Comparison of ENCODE assay signal across 21 mouse cellular contexts in the genomic region with DNA sequence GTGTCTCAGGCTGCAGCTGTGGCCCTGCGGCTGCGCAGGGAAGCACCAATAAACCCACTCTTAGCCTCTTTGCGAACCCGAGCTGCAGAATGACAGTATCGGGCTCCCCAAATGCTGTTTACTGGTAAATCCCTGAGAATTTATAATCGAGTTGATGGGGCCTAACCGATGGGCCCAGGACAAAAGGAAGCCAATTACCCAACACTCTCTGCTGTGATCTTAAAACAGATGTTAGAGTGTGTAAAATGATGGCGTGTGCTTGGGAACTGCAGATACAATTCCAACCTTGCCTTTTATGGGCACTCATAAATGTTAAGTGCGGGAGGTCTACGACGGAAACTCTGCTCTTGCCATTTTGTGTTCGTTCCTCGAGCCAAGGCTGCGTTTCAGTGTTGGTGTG. TPM values are rescaled to one million over a fixed set of nuclear protein-coding genes. Genes with fewer than 3 reads are reported as not detected.
DNase-seq lines count a peak whose midpoint lies in the region; ATAC-seq and TF ChIP-seq lines count a peak whose summit lies in the region.
"Had no signal": no experiment of that assay in that cellular context is flagged by ENCODE, and none has a peak within 500 bp of the region (broad histone marks: within the 10 kb centered on the region; RNA-seq: fewer than 3 reads in every experiment).

No protein-coding gene starts in this region.

- no peaks in the 10 kb centered on the region for H3K9me3 ChIP-seq in forebrain, embryonic 11.5 days (ENCODE audit: control insufficient read depth, low read length)
- no peaks in the 10 kb centered on the region for H3K9me3 ChIP-seq in forebrain, embryonic 15.5 days
- H3K9me3 ChIP-seq in neural tube, embryonic 13.5 days: no peaks in the 10 kb centered on the region
- peaks cover 6% of the 10 kb centered on the region; the same call in 1 of the 2 replicates for H3K9me3 ChIP-seq in limb, embryonic 13.5 days
- H3K9me3 ChIP-seq: embryonic facial prominence, embryonic 15.5 days; heart, embryonic 13.5 days; hindbrain, embryonic 15.5 days; liver, embryonic 12.5 days; midbrain, embryonic 15.5 days had no signal

- no peak overlapping the region for H3K27ac ChIP-seq in forebrain, embryonic 11.5 days (ENCODE audit: low read depth, low read length)
- no peak overlapping the region for H3K27ac ChIP-seq in forebrain, embryonic 15.5 days (replicated peaks)
- peak overlapping the region; percentile 53 for H3K27ac ChIP-seq in neural tube, embryonic 13.5 days (replicated peaks)
- H3K27ac ChIP-seq in limb, embryonic 13.5 days: peak overlapping the region; percentile 72; the same call in 1 of the 2 replicates
- H3K27ac ChIP-seq in gastrocnemius, adult 2 months: no peak overlapping the region
- H3K27ac ChIP-seq: embryonic facial prominence, embryonic 15.5 days; heart, adult 2 months; hindbrain, embryonic 15.5 days; liver, embryonic 12.5 days; midbrain, embryonic 15.5 days had no signal

- no peak for TF ChIP-seq CTCF in gastrocnemius, adult 2 months (IDR thresholded peaks at IDR 0.05)

- H3K36me3 ChIP-seq in forebrain, embryonic 11.5 days (ENCODE audit: control insufficient read depth, insufficient read depth, low read length): no peaks in the 10 kb centered on the region
- H3K36me3 ChIP-seq in forebrain, embryonic 15.5 days: no peaks in the 10 kb centered on the region
- H3K36me3 ChIP-seq in neural tube, embryonic 13.5 days: no peaks in the 10 kb centered on the region
- no peaks in the 10 kb centered on the region for H3K36me3 ChIP-seq in limb, embryonic 13.5 days
- H3K36me3 ChIP-seq: embryonic facial prominence, embryonic 15.5 days; hindbrain, embryonic 15.5 days; midbrain, embryonic 15.5 days had no signal

- WGBS in forebrain, embryonic 11.5 days: 93% methylated on average over 14 of the region's 14 CpGs
- 85% methylated on average over 14 of the region's 14 CpGs for WGBS in forebrain, embryonic 15.5 days
- WGBS in neural tube, embryonic 13.5 days: 24% methylated on average over 14 of the region's 14 CpGs
- WGBS in limb, embryonic 13.5 days: 11% methylated on average over 14 of the region's 14 CpGs

- intact Hi-C loops in gastrocnemius, adult 2 months (cut with DNase I): loop anchor here (5.0 to 10.0 kb wide), 3 partner anchors 166 to 828 kb away; no protein-coding TSS in a partner anchor

- H3K27me3 ChIP-seq in forebrain, embryonic 11.5 days (ENCODE audit: control insufficient read depth, insufficient read depth, low read length): no peaks in the 10 kb centered on the region
- no peaks in the 10 kb centered on the region for H3K27me3 ChIP-seq in forebrain, embryonic 15.5 days
- no peaks in the 10 kb centered on the region for H3K27me3 ChIP-seq in neural tube, embryonic 13.5 days
- peaks cover 23% of the 10 kb centered on the region for H3K27me3 ChIP-seq in limb, embryonic 13.5 days
- H3K27me3 ChIP-seq: embryonic facial prominence, embryonic 15.5 days; heart, embryonic 13.5 days; hindbrain, embryonic 15.5 days; liver, embryonic 12.5 days; midbrain, embryonic 15.5 days had no signal

- ATAC-seq in forebrain, embryonic 11.5 days (replicated peaks; ENCODE audit: low FRiP score): no peak
- no peak for ATAC-seq in forebrain, embryonic 15.5 days (replicated peaks)
- ATAC-seq in neural tube, embryonic 13.5 days (ENCODE audit: low read depth): peak; percentile 41; the same call in 1 of the 2 replicates
- peak; percentile 74 for ATAC-seq in limb, embryonic 13.5 days (ENCODE audit: low FRiP score, low read depth)
- ATAC-seq: forebrain, embryonic 16.5 days; intestine, postnatal 0 days; liver, embryonic 12.5 days; midbrain, embryonic 15.5 days had no signal

- DNase-seq in forebrain, embryonic 11.5 days (ENCODE audit: low spot score): peak; percentile 29
- DNase-seq in neural tube, embryonic 10.5 days (ENCODE audit: extremely low spot score, low spot score): no peak
- DNase-seq in gastrocnemius, adult 2 months: no peak
- DNase-seq in right cerebral cortex, adult 18-20 months: no peak
- DNase-seq: cerebellum, adult 11-12 months; cerebellum, postnatal 10 days; gastrocnemius, postnatal 36 days; heart, adult 2 months; heart, postnatal 14 days; kidney, postnatal 4 days; lung, adult 2 months had no signal

- H3K4me2 ChIP-seq in forebrain, embryonic 11.5 days (ENCODE audit: low read depth, low read length, severe bottlenecking): no peak overlapping the region
- H3K4me2 ChIP-seq in forebrain, embryonic 15.5 days (replicated peaks): no peak overlapping the region
- H3K4me2 ChIP-seq in neural tube, embryonic 13.5 days: no peak overlapping the region
- peak overlapping the region; percentile 38 for H3K4me2 ChIP-seq in limb, embryonic 13.5 days (replicated peaks)
- H3K4me2 ChIP-seq: embryonic facial prominence, embryonic 15.5 days; heart, embryonic 13.5 days; hindbrain, embryonic 15.5 days; liver, embryonic 12.5 days; midbrain, embryonic 15.5 days had no signal

- H3K9ac ChIP-seq in forebrain, embryonic 11.5 days (ENCODE audit: low read length): no peak overlapping the region
- H3K9ac ChIP-seq in forebrain, embryonic 15.5 days (replicated peaks): no peak overlapping the region
- H3K9ac ChIP-seq in neural tube, embryonic 13.5 days: no peak overlapping the region
- no peak overlapping the region; the same call in 1 of the 2 replicates for H3K9ac ChIP-seq in limb, embryonic 13.5 days
- H3K9ac ChIP-seq: embryonic facial prominence, embryonic 15.5 days; heart, embryonic 13.5 days; hindbrain, embryonic 15.5 days; liver, embryonic 12.5 days; midbrain, embryonic 15.5 days had no signal

- H3K4me3 ChIP-seq in forebrain, embryonic 11.5 days (ENCODE audit: low read depth, low read length): no peak overlapping the region
- H3K4me3 ChIP-seq in forebrain, embryonic 15.5 days: no peak overlapping the region
- H3K4me3 ChIP-seq in neural tube, embryonic 13.5 days: no peak overlapping the region
- H3K4me3 ChIP-seq in limb, embryonic 13.5 days: no peak overlapping the region
- no peak overlapping the region for H3K4me3 ChIP-seq in gastrocnemius, adult 2 months
- H3K4me3 ChIP-seq: embryonic facial prominence, embryonic 15.5 days; heart, adult 2 months; heart, embryonic 13.5 days; hindbrain, embryonic 15.5 days; liver, embryonic 12.5 days; midbrain, embryonic 15.5 days had no signal

- H3K4me1 ChIP-seq in forebrain, embryonic 11.5 days (replicated peaks; ENCODE audit: control insufficient read depth, insufficient read depth, low read length): peaks cover 3% of the 10 kb centered on the region; the same call in 1 of the 2 replicates
- H3K4me1 ChIP-seq in forebrain, embryonic 15.5 days: peaks cover 3% of the 10 kb centered on the region; the same call in 1 of the 2 replicates
- peaks cover 36% of the 10 kb centered on the region for H3K4me1 ChIP-seq in neural tube, embryonic 13.5 days (replicated peaks)
- H3K4me1 ChIP-seq in limb, embryonic 13.5 days: peaks cover 21% of the 10 kb centered on the region
- H3K4me1 ChIP-seq: embryonic facial prominence, embryonic 15.5 days had no signal

RNA-seq across cellular contexts. Expression of a gene that starts 49.5 kb away (rescaled TPM):
- 111 and 129 TPM in 2 replicates for polyA plus RNA-seq in forebrain, embryonic 11.5 days (2014; fragmentation: Nextera tagmentation; extraction: Ambion mirVana)
- 51.8 and 54.7 TPM in 2 replicates for polyA plus RNA-seq in forebrain, embryonic 15.5 days (2015; fragmentation: Nextera tagmentation; extraction: Ambion mirVana)
- 56.1 and 63.0 TPM in 2 replicates for polyA plus RNA-seq in neural tube, embryonic 13.5 days (2015; fragmentation: Nextera tagmentation; extraction: Ambion mirVana)
- 79.0 and 87.4 TPM in 2 replicates for polyA plus RNA-seq in limb, embryonic 13.5 days (2015; fragmentation: Nextera tagmentation; extraction: Ambion mirVana)
- total RNA-seq in gastrocnemius, adult 2 months (2021): 100 to 1,000 TPM in 1 of 2 experiments, 10 to 100 TPM in 1; 80.2 to 106 TPM

Comparison
In these comparisons a context has a peak if more than half of its experiments do, and no peak if none do; other contexts are left out.
1. ATAC-seq: peak in neural tube, embryonic 13.5 days (single experiment) and limb, embryonic 13.5 days (single experiment); none in forebrain, embryonic 11.5 days (single experiment) and forebrain, embryonic 15.5 days (single experiment).
2. H3K27ac ChIP-seq: peak in neural tube, embryonic 13.5 days (single experiment) and limb, embryonic 13.5 days (single experiment); none in forebrain, embryonic 11.5 days (single experiment), forebrain, embryonic 15.5 days (single experiment) and gastrocnemius, adult 2 months (single experiment).